Mouse (Mus musculus) CH12F3 (cell line): Measurements from ENCODE around the gene Rtn2.

ENCODE experiments used
- in situ Hi-C: fragments of 300-500 bp; cut with MboI; formaldehyde crosslinking; loops from 2 replicates; pipeline ENCODE4 v1.14.3; 2020; ENCODE audit warnings: low sequenced_read_pairs

Rtn2 gene

DNA sequence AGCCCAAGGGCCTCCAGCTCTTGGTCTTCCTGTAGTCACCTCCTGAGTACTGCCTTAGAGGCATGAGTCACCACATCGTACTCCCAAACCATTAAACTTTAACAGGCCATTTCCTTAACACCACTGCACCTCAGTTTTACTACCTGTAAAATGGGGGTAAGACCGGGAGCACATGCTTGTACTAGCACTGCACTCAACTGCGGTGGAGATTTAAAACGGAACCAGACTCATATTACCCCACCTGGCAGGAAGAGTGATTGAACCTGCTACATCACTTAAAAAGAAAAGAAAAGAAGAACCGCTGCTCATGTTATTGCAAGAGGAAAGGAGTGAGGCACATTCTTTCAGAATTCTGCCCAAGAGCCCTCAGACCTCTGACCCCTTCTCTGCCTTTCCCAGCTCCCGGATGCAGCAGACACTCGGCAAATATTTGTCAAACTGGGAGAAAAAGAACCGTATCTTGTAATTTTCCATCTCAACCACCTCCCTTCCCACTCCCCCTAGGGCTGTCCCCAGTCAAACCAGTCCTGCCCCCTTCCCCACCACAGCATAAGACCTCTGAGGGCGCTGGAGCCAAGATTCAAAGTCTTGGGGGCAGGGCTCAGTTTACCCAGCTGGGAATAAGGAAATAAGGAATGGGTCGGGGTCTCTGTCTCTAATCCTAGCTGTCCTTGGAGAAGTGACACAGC is 13.3 kb upstream of the Rtn2 start:
- in situ Hi-C loops = no loop called here

DNA sequence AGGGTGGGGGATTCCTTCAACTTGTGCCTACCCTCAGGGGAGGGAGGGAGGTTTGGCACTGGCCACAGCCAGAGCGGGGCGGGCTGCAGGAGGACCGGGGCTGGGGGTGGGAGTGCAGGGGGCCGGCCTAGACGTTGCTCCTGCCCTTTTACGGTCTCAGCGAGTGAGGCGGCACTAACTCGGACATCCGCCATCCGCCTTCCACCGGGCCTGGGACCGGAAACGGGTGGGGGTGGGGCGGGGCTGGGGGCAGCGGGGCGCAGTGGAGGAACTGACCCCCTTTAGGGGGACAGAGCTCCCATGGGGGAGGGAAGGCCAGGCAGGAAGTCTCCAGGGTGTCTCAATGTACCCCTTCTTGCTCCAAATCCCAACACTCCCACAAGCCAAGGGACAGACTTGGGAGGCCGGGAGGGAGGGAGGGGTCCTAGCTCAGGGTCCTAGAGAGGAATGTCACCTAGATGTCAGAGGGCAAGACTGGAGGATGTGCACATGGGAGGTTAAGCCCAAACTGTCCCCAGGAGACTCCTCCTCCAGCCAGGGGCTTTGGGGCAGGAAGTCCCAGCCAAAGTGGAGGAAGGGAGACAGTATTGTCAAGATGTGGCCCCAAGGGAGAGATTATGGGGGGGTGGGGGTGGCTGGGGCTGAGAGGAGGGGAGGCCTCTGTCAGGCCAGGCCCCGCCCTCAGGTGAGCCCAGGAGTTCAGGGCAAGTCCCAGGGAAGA is 12.5 kb upstream of the Rtn2 start:
- in situ Hi-C loops = loop anchor here (10.0 kb wide), 1 partner anchor 95 kb away; the partner anchor contains the start of gene Eml2

DNA sequence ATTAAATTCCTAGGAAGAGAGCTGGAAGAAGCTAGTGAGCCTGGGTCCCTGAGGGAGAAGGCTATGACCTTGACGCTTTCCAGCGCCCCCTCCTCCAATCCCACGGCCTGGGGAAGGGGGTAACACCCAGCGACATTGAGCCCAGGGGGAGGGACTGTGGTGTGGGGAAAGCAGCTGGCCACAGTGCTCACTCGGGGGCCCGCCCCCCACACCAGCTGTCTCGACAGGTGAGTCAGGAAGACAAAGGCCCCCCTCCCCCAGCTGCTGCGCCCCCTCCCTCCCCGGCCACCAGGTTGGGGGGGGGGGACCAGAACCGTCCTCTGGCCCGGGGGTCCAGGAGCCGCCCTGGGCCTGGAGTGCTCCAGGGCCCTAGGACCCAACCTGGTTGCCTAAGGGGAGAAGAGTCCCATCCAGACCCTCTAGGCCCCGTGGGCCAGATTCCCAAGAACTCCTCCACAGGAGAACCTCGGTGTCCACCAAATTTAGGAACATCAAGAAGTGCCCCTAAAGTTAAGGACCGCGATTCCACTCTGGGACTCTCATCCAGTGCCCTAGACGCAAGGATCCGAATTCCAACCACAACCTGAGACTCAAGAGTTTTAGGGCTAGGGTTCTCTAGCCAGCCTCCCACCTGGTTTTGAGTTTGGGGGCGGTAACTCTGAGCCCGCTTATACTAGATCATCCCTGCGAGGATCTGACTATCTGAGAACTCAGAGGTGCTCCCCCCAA is 11.8 kb upstream of the Rtn2 start:
- in situ Hi-C loops = loop anchor here (10.0 kb wide), 1 partner anchor 96 kb away; the partner anchor contains the start of gene Eml2

DNA sequence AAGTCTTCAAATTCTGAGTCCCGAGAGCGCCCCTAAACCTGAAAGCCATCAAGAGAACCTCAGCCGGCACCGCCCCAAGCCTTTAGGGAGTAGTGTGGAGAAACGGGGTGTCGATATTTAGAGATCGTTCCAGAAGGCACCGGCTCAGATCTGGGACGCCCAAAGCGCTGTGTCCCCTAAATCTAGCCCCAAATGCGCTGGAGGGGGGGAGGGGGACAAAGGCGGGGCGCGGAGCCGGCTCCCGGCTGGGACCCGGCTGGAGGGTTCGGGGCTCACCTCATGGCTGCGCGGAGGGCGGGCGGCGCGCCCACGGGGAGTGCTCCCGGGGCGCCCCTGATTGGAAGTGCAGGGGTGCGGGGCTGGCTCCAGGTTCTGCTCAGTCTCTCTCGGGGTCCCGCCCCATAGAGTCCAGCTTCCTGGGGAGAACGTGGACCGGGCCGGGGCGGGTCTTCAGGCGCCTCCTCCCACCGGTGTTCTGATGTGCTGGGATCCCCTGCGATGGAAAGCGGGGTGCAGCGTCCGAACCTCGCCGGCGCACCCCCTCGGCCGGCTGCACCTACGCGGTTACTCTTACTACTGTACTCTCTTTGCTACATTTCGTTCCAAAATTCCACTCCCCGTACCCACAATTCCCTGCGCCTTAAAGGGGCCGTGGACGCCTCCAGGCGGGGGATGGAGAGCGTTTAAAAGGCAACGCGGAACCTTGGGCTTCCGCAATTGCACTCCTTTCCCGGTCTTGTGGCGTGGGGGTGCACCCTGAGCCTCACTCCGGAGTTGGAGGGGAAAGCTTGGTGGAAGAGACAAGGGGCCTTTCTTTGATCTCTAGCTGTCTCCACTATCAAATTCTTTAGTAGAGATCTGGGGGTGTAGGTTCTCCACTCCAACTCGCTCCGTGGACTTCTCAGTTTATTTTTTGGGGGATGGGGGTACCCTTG is 10.9 kb upstream of the Rtn2 start, which contains the start of gene Vasp:
Vasp (minus strand) TSS at position 580 of the 935 bp plus-strand sequence.
- in situ Hi-C loops = loop anchor here (10.0 kb wide), 1 partner anchor 97 kb away; the partner anchor contains the start of gene Eml2

DNA sequence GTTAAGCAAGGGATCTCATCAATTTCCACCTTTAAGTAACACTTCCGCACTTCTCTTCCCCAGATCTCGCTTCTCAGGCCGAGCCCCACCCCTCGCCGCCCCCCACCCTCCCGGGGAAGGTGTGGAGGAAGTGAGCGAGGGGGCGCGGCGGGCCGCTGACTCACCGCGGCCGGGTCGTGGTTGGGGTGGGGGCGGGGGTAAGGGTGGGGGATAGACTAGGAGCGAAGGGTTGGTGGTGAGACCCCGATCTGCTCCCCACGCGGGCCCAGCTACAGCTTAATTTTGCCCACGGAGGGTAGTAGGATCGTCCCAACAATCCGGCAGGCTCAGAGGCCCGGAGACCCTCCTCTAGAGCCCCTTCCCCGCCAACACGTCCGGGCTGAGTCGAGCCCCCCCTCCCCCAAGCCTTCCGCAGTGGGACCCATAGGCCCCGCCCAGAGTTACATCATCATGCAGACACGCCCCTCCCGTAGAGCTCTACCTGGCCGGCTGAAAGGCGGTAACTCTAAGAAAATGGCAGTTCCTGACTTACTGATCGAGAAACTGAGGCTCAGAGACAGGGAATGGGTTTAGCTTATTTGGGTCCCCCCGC is 10.2 kb upstream of the Rtn2 start:
- in situ Hi-C loops = loop anchor here (10.0 kb wide), 1 partner anchor 97 kb away; the partner anchor contains the start of gene Eml2

DNA sequence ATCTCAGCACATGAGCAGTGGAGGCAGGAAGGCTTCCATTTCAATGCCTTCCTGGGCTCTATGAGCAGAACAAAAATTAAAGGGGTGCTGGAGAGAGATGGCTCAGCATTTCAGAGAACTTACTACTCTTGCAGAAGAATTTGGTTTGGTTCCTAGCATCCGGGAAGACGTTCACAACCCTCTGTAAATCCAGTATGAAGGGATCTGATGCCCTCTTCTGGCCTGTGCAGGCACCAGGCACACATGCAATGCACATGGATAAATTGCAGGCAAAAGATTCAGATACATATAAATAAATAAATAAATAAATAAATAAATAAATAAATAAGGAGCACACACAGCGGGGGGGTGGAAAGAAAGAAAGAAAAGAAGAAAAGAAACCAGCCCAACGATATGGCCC is 6.2 kb upstream of the Rtn2 start:
- in situ Hi-C loops = loop anchor here (10.0 kb wide), 1 partner anchor 101 kb away; the partner anchor contains the start of gene Eml2

DNA sequence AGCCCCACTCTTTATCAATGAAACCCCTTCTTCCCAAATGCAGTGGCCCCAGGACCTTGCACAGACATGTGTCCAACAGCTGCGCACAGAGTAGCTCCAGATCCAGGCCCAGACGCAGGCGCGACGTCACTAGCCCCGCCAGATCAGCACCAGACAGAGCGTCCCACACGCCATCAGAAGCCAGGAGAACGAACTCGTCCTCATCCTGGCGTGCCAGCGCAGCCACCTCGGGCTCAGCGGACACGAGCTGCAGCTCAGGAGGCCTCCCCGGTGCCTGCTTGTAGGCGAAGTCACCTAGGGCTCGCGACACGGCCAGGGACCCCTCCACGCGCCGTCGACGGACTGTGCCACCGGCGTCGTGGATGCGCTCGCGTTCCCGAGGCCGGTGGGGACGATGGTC is 3.4 kb upstream of the Rtn2 start:
- in situ Hi-C loops = loop anchor here (10.0 kb wide), 1 partner anchor 104 kb away; the partner anchor contains the start of gene Eml2

DNA sequence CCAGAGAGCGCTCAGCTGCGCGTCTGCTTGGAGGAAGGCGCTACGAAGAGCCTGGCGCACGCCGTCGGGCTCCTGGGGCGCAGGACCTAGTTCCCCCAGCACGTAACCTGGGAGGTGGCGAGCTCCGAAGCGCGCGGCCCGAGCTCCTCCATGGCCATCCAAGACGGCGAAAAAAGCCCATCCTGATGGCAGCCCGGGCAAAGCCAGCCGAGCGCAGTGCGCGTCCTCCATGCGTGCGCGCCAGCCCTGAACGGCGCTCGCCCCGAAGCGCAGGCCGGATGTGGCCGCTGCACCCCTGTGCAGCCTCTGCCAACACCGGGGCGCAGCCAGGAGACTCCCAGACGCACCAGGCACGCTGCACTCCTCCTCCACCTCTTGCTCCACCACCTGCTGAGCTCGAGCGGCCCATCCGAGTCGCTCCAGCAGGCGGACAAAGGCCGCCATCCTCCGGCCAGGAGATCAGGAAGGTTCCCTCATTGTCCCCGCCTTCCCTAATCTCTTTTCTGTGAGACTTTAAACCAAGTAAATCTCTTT is 2.8 kb upstream of the Rtn2 start, which contains the start of gene Ppm1n:
Ppm1n (minus strand) TSS at position 484 of the 534 bp plus-strand sequence.
- in situ Hi-C loops = loop anchor here (5.0 to 10.0 kb wide), 3 partner anchors 62 to 105 kb away; partner anchors contain the start of gene Eml2

DNA sequence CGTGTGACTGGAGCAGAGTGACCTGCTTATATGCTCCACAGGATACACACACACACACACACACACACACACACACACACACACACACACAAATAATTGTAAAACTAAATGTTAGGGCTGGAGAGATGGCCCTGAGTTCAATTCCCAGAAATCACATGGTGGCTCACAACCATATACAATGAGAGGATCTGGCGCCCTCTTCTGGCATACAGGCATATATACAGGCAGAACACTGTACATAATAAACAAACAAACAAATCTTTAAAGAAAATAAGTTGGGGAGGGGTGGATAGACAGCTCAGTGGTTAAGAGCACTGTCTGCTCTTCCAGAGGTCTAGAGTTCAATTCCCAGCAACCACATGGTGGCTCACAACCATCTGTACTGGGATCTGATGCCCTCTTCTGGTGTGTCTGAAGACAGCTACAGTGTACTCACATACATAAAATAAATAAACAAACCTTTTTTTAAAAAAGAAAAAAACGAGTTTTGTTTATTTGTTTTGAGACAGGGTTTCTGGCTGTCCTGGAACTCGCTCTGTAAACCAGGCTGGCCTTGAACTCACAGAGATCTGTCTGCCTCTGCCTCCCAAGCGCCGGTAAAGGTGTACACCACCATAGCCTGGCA is 632 bp upstream of the Rtn2 start:
- in situ Hi-C loops = loop anchor here (5.0 to 10.0 kb wide), 2 partner anchors 64 to 87 kb away; no protein-coding TSS in a partner anchor

DNA sequence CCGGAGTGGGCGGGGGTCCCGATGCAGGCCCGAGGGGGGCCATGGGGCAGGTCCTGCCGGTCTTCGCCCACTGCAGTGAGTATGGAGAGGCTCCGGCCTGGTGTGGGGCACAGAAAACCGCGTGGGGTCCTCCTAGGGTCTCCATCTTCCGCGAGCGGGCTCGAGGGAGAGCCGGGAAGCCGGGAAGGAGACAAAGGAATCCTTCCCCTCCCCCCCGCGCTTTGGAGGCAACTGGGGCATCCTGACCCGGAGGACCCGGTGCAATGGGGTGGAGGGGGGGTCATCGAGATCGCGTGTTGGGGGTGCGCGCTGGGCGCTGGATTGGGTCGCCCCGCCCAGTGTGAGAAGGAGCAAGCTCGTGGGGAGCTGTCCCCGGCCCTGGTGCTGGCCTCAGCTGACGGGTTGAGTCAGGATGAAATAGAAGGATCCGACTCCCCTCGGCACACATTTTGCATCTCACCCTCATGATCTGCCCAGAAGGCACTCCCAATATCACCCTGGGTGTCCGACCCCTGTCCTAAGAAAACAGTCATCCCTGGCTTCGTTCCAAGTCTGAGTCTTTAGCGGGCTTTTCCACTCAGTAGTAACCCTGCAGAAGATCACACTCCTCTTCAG is 474 bp downstream of the Rtn2 start:
- in situ Hi-C loops = loop anchor here (5.0 to 10.0 kb wide), 2 partner anchors 66 to 88 kb away; no protein-coding TSS in a partner anchor

DNA sequence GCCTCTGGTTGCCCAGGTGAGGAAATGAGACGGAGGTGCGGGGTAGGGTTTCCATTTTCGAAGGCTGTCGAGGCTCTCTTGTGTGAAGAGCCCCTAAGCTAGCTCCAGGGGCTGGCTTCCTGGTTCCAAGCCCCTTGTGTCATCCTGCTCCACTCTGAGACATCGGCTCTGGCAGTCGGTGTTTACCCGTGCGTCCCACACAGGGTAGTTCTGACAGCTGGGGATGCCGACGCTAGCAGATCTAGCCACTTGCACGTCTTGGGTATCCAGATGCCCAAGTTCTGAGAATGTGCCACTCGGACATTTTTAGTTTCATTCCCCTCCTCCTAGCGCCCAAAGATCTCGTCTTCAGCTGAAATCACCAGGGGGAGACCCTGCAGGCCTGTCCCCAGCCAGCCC is 981 bp downstream of the Rtn2 start:
- in situ Hi-C loops = loop anchor here (5.0 to 10.0 kb wide), 2 partner anchors 66 to 89 kb away; no protein-coding TSS in a partner anchor

DNA sequence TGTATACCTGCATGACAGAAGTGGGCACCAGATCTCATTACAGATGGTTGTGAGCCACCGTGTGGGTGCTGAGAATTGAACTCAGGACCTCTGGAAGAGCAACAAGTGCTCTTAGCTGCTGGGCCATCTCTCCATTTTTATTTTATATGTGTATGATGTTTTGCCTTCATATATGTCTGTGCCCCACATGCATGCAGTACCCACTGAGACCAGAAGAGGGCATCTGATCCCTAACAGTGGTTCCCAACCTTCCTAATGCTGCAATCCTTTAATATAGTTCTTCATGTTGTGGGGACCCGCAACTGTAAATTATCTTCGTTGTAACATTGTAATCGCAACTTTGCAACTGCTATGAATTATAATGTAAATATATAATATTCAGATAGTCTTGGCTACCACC is 2.3 kb downstream of the Rtn2 start:
- in situ Hi-C loops = loop anchor here (5.0 to 10.0 kb wide), 2 partner anchors 67 to 90 kb away; no protein-coding TSS in a partner anchor

DNA sequence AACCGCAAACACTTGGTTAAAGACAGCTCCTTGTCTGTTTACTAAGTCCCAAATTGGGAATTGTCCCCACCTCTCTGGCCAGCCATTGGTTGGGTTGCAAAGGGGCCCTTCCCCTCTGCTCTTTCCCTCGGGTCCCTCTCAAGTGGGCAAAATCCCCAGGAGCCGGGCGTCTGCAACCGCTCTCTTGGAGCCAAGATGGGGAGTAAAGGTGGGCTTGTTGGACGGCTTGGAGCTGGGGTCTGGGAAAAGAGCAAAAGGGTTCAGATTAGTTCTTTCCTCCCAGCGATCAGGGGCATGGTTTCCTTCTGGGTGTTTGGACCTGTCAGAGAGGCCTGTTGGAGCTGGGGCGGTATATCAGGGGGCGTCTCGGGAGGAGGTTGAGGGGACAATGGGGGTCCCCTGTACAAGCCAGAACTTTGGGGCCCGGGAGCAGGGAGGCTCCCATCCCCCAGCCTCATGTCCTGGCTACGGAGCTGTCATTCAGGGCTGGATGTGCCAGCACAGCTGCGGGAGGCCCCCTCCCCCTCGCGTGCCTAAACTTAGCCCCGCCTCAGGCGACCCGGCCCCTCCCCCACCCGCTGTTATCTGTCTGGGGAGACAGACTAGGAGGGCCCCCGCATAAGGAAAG is 8.7 kb downstream of the Rtn2 start:
- in situ Hi-C loops = no loop called here

DNA sequence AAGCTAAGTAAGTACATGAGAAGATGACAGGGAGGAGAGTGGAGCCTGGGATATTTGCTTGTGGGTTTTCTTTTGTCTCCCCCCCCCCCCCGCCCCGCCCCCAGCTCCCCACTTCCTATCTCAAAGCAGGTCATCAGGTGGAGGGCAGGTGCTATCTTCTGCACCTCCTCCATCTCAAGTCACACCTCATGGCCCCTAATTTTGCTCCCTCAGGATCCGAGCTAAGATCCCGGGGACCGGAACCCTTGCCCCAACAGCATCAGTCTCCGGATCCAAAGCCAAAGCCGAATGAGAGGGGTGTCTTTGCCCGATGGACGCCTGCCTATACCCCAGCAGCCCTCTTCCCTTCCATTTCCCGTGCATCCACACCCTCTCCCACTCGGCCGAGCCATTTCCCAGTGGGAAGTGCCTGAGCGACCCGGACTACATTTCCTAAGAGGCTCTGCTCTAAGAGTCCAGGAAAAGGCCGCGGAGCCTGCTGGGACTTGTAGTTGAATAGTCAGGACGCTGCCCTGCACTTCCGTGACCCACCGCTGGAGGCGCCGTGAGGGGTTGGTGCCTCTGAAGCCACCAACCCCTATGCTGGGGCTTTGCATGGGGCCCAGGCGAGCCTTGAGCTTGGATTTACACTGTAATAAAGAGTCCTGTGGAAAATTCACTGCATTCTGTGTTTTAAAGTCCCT is 13.2 kb downstream of the Rtn2 start:
- in situ Hi-C loops = no loop called here

DNA sequence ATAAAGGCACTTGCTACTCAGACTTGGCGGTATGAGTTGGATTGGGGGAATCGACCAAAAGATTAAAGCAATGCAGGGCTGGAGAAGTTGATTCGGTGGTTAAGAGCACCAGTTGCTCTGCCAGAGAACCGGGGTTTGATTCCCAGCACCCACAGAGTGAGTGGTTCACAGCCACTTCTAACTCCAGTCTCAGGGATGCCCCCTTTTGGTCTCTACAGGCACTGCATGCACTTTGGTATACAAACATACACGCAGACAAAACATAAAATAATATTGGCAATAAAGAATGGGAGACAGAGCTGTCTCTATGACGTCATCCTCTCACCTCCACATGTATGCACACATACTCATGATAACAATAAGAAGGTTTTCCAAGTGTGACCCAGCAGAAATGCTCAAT is 14.6 kb downstream of the Rtn2 start:
- in situ Hi-C loops = no loop called here

DNA sequence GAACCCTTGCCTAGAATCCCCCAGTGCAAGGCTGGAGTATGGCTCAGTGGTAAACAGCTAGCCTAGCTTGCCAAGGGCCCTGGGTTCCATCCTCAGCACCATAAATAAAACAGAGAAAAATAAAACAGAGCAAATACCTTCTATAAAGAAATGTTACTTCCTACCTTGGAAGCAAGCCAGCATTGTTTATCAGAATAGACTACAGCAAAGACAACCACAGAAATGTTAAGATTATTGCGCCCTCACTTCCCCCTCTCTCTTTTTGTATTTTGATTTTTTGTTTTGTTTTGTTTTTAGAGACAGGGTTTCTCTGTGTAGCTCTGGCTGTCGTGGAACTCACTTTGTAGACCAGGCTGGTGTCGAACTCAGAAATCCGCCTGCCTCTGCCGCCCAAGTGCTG is 15.4 kb downstream of the Rtn2 start:
- in situ Hi-C loops = no loop called here

DNA sequence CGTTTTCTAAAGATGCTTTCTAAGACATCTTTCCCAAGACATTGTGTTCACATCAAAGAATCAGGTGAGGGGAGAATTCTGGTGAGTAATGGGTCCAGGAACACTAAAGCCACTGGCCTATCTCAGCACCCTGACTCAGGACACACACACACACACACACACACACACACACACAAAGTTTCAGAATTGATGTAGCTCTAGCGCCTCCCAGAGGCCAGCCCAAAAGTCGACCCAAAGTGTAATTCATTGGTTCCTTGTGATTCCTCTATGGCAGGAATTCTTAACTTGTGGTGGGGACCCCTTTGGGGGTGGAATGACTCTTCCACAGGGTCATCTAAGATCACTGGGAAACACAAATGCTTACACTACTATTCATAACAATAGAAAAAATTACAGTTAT is 16.8 kb downstream of the Rtn2 start:
- in situ Hi-C loops = no loop called here
